Mouse (Mus musculus) forebrain, embryonic 14.5 days (tissue): ENCODE results near the gene Rpp25. TPM values are rescaled to one million over a fixed set of nuclear protein-coding genes. Genes with fewer than 3 reads are reported as not detected.

ENCODE experiments used
- ATAC-seq: fragments of 200-750 bp; cut with Nextera tagmentation; 2 replicates; pipeline ENCODE4 v1.8.0; 2017; ENCODE audit warnings: mild to moderate bottlenecking, moderate library complexity
- DNase-seq: peaks from one replicate; pipeline ENCODE4 v3.0.0-alpha.2; 2015; ENCODE audit warnings: low spot score
- H3K27ac ChIP-seq: fragments of 300-500 bp; sonication (generic); 2 replicates; pipeline ENCODE4 v1.5.1; 2014; ENCODE audit warnings: low read depth, mild to moderate bottlenecking, control low read depth, low read length, moderate library complexity
- H3K27me3 ChIP-seq: fragments of 300-500 bp; sonication (generic); replicated peaks from 2 replicates; pipeline ENCODE4 v1.6.1; 2014; ENCODE audit warnings: low read length, control low read depth, mixed read lengths; ENCODE audit not compliant: control insufficient read depth, insufficient read depth
- H3K36me3 ChIP-seq: fragments of 300-500 bp; sonication (generic); 2 replicates; pipeline ENCODE4 v1.6.1; 2014; ENCODE audit warnings: low read length, control low read depth; ENCODE audit not compliant: control insufficient read depth, insufficient read depth
- H3K4me1 ChIP-seq: fragments of 300-500 bp; sonication (generic); 2 replicates; pipeline ENCODE4 v1.6.1; 2014; ENCODE audit warnings: antibody characterized with exemption, low read length, control low read depth; ENCODE audit not compliant: control insufficient read depth, insufficient read depth
- H3K4me2 ChIP-seq: fragments of 300-500 bp; sonication (generic); 2 replicates; pipeline ENCODE4 v1.6.1; 2014; ENCODE audit warnings: mild to moderate bottlenecking, control low read depth, low read length
- H3K4me3 ChIP-seq: fragments of 300-500 bp; sonication (generic); 2 replicates; pipeline ENCODE4 v1.5.1; 2014; ENCODE audit warnings: low read depth, low read length, control low read depth
- H3K9ac ChIP-seq: fragments of 300-500 bp; sonication (generic); 2 replicates; pipeline ENCODE4 v1.6.1; 2014; ENCODE audit warnings: mild to moderate bottlenecking, low read length, control low read depth, moderate library complexity
- H3K9me3 ChIP-seq: fragments of 300-500 bp; sonication (generic); replicated peaks from 2 replicates; pipeline ENCODE4 v1.6.1; 2016; ENCODE audit warnings: low read length, control low read depth, mixed read lengths; ENCODE audit not compliant: control insufficient read depth
- WGBS: fragments of 180-500 bp; shearing (Covaris S2); extraction: QIAGEN DNeasy Blood & Tissue Kit; methylation state at CpG from one replicate; pipeline ENCODE4 v1.1.7; 2014; 5-methylcytosine and 5-hydroxymethylcytosine counted together
- polyA plus RNA-seq: library from polyadenylated mRNA; unstranded; fragments of >200 nt; fragmentation: Nextera tagmentation; extraction: Ambion mirVana; gene quantifications from 2 replicates; pipeline ENCODE4 v1.2.1, GENCODE M21; 2014

Gene Rpp25
- polyA plus RNA-seq = 18.5 and 20.4 TPM in 2 replicates

DNA sequence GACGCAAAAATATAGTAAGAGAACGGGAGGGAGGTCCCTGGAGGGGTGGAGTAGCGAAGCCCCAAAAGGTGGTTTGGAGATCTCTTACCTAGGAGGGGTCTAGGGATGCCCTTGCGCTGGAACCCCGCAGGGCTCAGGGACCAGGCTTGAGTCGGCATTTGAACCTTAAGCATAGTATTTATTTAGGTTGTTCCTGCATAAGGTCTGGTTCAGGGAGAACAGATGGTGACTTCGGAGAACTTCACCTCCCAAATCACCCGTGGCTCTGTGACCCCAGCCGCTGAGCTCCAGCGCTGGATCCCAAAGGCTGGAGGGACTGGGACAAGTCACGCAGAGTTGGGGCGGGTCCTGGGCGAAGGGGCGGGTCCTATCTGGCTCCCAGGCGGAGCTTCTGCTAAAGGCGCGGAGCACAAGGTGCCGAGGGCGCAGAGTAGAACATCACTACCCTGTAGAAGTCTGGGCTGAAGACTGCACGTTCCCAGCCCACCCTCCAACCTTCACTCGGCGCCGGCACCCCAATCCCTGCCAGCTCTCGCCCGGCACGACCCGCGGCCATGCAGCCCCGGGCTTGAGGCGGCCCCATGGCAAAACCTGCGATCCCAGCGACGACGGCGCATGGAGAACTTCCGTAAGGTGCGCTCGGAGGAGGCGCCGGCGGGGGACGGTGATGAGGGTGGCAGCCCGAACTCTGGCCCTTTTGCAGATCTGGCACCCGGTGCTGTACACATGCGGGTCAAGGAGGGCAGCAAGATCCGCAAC lies at the start of gene Rpp25:
Gene Rpp25 (plus strand): TSS at position 405 of the 759 bp plus-strand sequence.
- Histone ChIP-seq H3K9me3 (no peaks in the 10 kb centered on the region), H3K36me3 (no peaks in the 10 kb centered on the region), H3K4me3 (peak within 1 kb of the TSS; percentile 40), H3K9ac (peak within 1 kb of the TSS; percentile 56), H3K27ac (peak within 1 kb of the TSS; percentile 94), H3K4me2 (peak within 1 kb of the TSS; percentile 93), H3K4me1 (peaks cover 26% of the 10 kb centered on the region), H3K27me3 (peaks cover 47% of the 10 kb centered on the region)
- peak; percentile 60 for ATAC-seq
- 1% methylated on average over 46 of the region's 46 CpGs for WGBS
- peak; percentile 58 for DNase-seq

DNA sequence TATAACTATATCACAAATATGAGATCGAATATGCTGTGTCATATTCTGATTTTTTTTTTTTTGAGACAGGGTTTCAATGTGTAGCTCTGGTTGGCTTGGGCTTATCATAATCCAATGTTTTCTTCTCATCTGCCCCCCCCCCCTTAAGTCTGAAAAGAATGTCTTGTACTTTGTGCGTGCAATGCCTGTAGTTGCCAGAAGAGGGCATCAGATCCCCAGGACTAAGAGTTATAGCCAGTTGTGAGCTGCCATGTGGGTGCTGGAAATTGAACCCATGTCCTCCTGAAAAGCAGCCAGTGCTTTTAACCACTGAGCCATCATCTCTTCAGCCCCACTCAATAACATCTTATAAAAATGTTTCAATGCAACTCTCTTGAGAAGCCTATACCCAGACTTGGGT lies 44.1 kb upstream of the Rpp25 start:
- Histone ChIP-seq H3K4me2 (no peak overlapping the region), H3K36me3 (peaks cover 11% of the 10 kb centered on the region), H3K27me3 (no peaks in the 10 kb centered on the region), H3K4me1 (no peaks in the 10 kb centered on the region), H3K9ac (no peak overlapping the region), H3K27ac (no peak overlapping the region), H3K4me3 (no peak overlapping the region), H3K9me3 (no peaks in the 10 kb centered on the region)
- DNase-seq (no peak), ATAC-seq (no peak)
- WGBS = 100% methylated on average over 2 of the region's 2 CpGs

DNA sequence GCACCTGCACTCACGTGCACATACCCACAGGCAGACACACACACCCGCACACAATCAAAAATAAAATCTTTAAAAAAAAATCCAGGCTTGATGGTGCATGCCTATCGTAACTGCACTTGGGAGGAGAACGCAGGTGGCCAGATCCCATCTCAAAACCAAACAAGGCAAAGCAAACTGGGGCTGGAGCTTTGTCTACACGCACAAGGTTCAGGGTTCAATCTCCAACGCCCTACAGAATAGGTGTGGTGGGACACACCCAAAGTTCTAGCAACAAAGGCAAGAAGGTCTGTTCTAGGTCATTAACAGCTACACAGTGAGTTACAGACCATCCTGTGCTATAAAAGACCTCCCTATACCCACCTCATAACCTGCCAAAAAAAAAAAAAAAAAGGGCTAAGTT lies 41.0 kb upstream of the Rpp25 start:
- Histone ChIP-seq H3K27ac (no peak overlapping the region), H3K4me3 (no peak overlapping the region), H3K36me3 (peaks cover 11% of the 10 kb centered on the region), H3K27me3 (no peaks in the 10 kb centered on the region), H3K4me2 (no peak overlapping the region), H3K4me1 (peaks cover 13% of the 10 kb centered on the region), H3K9me3 (no peaks in the 10 kb centered on the region), H3K9ac (no peak overlapping the region)
- ATAC-seq = no peak
- 92% methylated on average over 6 of the region's 6 CpGs for WGBS
- DNase-seq = no peak

DNA sequence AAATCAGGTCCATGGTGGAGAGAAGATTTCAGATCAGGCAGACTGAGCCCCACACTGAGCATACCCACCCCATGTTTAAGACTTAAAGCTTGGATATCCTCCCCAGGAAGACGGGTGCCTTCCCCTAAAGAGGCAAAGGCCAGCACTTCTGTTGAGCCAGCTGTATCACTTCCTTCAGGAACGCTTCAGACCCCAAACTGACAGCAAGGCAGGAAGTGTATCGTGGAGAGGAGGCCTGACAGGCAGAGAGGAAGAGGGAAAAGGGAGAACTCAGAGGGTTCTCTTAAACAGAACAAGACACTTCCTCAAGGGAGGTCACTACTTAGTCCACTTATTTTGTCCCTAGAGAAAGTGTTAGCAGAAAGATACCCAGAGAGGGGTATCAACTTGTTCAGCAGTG lies 37.7 kb upstream of the Rpp25 start:
- H3K4me3 ChIP-seq = no peak overlapping the region
- peaks cover 11% of the 10 kb centered on the region for H3K36me3 ChIP-seq
- H3K4me1 ChIP-seq = peaks cover 13% of the 10 kb centered on the region
- WGBS = 86% methylated on average over 3 of the region's 3 CpGs
- H3K27me3 ChIP-seq = no peaks in the 10 kb centered on the region
- no peak for ATAC-seq
- no peak for DNase-seq
- no peak overlapping the region for H3K27ac ChIP-seq
- peak overlapping the region; percentile 91; the same call in 1 of the 2 replicates for H3K9ac ChIP-seq
- peak overlapping the region; percentile 76 for H3K4me2 ChIP-seq
- no peaks in the 10 kb centered on the region for H3K9me3 ChIP-seq

DNA sequence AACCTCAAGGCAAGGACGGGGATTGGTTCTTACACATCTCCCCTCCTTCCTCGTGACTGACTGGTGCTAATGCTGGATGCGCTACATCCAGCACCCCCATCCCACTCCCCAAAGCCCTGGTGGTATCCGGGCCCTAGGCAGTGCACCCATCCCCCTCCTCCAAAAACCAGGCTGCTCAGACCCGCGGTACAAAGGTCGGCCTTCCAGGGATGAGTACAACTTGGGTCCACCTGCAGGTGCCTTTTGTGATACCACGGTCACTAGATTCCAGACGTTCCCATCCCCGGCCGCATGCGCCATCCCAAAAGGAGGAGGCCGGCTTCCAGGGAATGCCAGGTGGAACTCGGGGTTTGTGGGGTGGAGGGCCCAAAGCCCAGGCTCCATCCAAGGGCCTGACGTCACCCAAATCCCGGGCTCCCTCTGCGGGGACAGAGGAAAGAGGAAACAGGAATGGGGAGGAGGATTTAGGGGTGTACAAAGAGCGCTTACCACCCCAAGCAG lies 36.5 kb upstream of the Rpp25 start:
- peaks cover 13% of the 10 kb centered on the region for H3K4me1 ChIP-seq
- under 1% methylated on average over 18 of the region's 18 CpGs for WGBS
- H3K9ac ChIP-seq = peak overlapping the region; percentile 91
- peaks cover 5% of the 10 kb centered on the region for H3K36me3 ChIP-seq
- peak overlapping the region; percentile 81 for H3K27ac ChIP-seq
- H3K4me3 ChIP-seq = peak overlapping the region; percentile 87
- H3K4me2 ChIP-seq = peak overlapping the region; percentile 76
- no peaks in the 10 kb centered on the region for H3K9me3 ChIP-seq
- peak; percentile 66 for ATAC-seq
- H3K27me3 ChIP-seq = no peaks in the 10 kb centered on the region
- DNase-seq = peak; percentile 66

DNA sequence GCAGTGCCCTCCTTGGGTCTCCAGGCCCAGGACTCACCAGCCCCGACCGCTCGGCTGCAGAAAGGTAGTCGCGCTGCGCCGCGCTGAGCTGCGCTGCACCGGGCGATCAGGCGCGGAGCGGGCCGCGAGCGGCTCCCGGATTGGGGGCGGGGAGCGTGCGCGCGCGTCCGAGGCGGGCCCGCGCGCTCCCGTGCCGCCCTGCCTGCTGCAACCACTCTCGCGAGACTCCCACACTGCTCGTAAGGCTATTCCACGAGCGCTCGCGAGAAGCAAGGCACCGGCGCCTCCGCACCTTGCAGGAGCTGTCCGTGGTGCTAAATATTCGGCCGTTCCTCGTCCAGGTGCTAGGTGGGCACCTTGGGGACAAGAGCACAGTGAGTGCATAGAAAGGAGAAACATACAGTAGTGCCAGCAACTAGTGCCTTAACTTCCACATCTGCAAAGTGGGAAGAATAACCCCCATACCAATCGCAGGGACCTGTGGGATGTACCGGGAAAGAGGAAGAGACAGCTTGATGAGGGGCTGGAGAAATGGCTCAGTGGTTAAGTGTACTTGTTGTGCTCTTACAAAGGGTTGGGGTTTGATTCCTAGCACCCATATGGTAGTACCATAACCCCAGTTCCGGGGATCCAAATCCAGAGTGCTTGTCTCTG lies 35.8 kb upstream of the Rpp25 start, which contains the start of gene Scamp5:
Gene Scamp5 (minus strand): TSS at position 165 of the 654 bp plus-strand sequence.
- H3K9me3 ChIP-seq = no peaks in the 10 kb centered on the region
- 2% methylated on average over 48 of the region's 48 CpGs for WGBS
- peak; percentile 96 for ATAC-seq
- peak; percentile 97 for DNase-seq
- H3K36me3 ChIP-seq = peaks cover 5% of the 10 kb centered on the region
- peak within 1 kb of the TSS; percentile 81 for H3K27ac ChIP-seq
- peak within 1 kb of the TSS; percentile 87 for H3K4me3 ChIP-seq
- no peaks in the 10 kb centered on the region for H3K27me3 ChIP-seq
- peak within 1 kb of the TSS; percentile 76 for H3K4me2 ChIP-seq
- H3K9ac ChIP-seq = peak within 1 kb of the TSS; percentile 91
- peaks cover 13% of the 10 kb centered on the region for H3K4me1 ChIP-seq

DNA sequence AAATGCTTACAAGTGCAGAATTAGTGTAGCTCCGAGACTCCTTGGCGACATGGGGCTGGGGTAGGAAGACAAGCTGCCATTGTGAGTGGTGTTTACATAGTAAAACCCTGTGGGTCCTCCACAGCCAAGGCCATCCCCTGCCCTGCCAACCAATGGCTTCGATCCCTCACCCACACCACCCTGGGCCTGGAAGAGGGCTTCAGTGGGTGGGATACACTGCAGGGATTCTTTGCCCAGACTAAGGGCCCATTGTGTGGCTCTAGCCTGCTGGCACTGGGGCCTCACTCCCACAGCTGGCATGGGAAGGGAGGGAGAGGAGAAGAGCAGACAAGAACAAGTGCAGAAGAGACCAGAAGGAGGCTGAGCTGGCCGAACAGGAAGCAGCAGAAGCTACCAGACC lies 34.9 kb upstream of the Rpp25 start:
- H3K9me3 ChIP-seq = no peaks in the 10 kb centered on the region
- 69% methylated on average over 4 of the region's 4 CpGs for WGBS
- H3K9ac ChIP-seq = no peak overlapping the region
- H3K4me3 ChIP-seq = no peak overlapping the region
- no peak overlapping the region for H3K27ac ChIP-seq
- H3K27me3 ChIP-seq = no peaks in the 10 kb centered on the region
- peaks cover 13% of the 10 kb centered on the region for H3K4me1 ChIP-seq
- no peak overlapping the region for H3K4me2 ChIP-seq
- ATAC-seq = no peak
- H3K36me3 ChIP-seq = no peaks in the 10 kb centered on the region
- no peak for DNase-seq

DNA sequence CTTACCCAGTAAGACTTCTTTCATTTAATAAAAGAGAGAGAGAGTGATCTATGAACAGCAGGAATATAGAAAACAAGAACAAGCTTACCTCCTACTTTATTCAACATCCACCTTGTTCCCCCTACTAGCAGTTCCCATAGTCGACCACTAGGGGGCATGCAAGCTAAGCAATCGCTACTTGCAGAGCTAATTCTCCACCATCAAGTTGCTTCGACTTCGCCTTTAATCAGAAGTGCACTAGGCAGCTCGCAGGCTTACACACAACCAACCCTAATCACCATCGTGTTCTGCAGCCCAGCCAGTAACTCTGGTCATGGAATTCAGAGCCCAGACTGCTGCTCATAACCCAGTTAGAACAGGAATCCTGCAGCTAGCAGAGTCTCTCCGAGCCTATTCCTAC lies 18.1 kb upstream of the Rpp25 start:
- Histone ChIP-seq H3K36me3 (no peaks in the 10 kb centered on the region), H3K9ac (no peak overlapping the region), H3K27me3 (no peaks in the 10 kb centered on the region), H3K27ac (no peak overlapping the region), H3K4me2 (no peak overlapping the region), H3K9me3 (no peaks in the 10 kb centered on the region), H3K4me3 (no peak overlapping the region), H3K4me1 (0 out of 2 replicates have a peak, but pooled peaks cover 2% of the 10 kb centered on the region)
- ATAC-seq = peak; percentile 79
- peak; percentile 94 for DNase-seq
- WGBS = 14% methylated on average over 7 of the region's 7 CpGs
